Mouse (Mus musculus): ENCODE measurements around the gene Rnf43.

GRCm38 (mm10) chr11:87678545-87678944 is 16.0 kb downstream of the Rnf43 start:
- TF ChIP-seq CTCF (IDR thresholded peaks at IDR 0.05; ENCODE audit: borderline replicate concordance, control insufficient read depth, extremely low read depth, insufficient read depth, low read length, poor library complexity), result no peak
- no peak for TF ChIP-seq POLR2A (IDR thresholded peaks at IDR 0.05; ENCODE audit: control insufficient read depth, extremely low read depth, insufficient read depth, low read length, poor library complexity)
